Mouse (Mus musculus): ENCODE measurements at regions not wholly inside any gene's neighbourhood (a gene's known extent, or its start where the extent isn't known, plus 50 kb on each side); places are given as distances from the start of the nearest gene placed in this dataset.

DNA sequence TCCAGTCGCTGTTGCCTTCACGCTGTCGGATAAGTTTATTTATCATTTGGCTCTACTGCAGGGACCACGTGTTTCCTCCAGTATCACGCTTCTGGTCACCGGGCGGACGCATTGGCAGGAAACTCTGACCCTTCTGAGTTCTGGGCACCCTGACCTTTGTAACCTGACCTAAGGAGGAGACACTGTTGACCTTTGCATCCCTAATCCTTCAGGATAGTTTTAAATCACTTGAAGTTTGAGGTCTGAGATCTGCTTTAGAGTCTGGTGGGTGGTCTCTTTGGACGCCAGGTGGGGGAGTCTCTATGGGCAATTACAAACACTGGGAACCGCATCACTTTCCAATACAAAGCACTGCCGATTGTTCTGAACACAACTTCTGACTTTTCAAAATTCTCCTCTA, 192.6 kb upstream of the Nrip1 start:
- DNase-seq (ENCODE audit: low read depth): no peak
- TF ChIP-seq CTCF (IDR thresholded peaks at IDR 0.05; ENCODE audit: borderline replicate concordance, extremely low read depth, insufficient read depth, insufficient read length): no peak
- TF ChIP-seq POLR2A (IDR thresholded peaks at IDR 0.05; ENCODE audit: borderline replicate concordance, extremely low read depth, insufficient read depth, insufficient read length, poor library complexity, severe bottlenecking): no peak

DNA sequence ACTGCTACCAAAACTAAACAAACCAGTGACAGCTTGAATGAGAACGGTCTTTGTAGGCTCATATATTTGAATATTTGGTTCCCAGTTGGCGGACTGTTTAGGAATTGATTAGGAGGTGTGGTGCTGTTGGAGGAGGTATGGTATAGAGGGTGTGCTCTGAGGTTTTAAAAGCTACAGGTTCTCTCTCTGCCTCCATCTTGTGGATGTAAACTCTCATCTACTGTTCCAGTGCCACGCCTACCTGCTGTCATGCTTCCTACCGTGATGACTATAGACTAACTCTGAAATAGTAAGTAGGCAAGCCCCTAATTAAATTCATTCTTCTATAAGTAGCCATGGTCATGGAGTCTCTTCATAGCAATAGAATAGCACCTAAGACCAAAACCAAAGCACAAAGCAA, 181.2 kb upstream of the Nrip1 start:
- TF ChIP-seq POLR2A (IDR thresholded peaks at IDR 0.05; ENCODE audit: borderline replicate concordance, extremely low read depth, insufficient read depth, insufficient read length, poor library complexity, severe bottlenecking) (no peak), CTCF (IDR thresholded peaks at IDR 0.05; ENCODE audit: borderline replicate concordance, extremely low read depth, insufficient read depth, insufficient read length) (no peak)
- no peak for DNase-seq (ENCODE audit: low read depth)

GRCm38 (mm10) chr16:76549628-76550027, 176.0 kb upstream of the Nrip1 start:
- DNase-seq (ENCODE audit: low read depth): no peak
- TF ChIP-seq CTCF (IDR thresholded peaks at IDR 0.05; ENCODE audit: borderline replicate concordance, extremely low read depth, insufficient read depth, insufficient read length): no peak
- TF ChIP-seq POLR2A (IDR thresholded peaks at IDR 0.05; ENCODE audit: borderline replicate concordance, extremely low read depth, insufficient read depth, insufficient read length, poor library complexity, severe bottlenecking): no peak

GRCm38 (mm10) chr16:76547087-76547486, 173.5 kb upstream of the Nrip1 start:
- no peak for DNase-seq (ENCODE audit: low read depth)
- no peak for TF ChIP-seq POLR2A (IDR thresholded peaks at IDR 0.05; ENCODE audit: borderline replicate concordance, extremely low read depth, insufficient read depth, insufficient read length, poor library complexity, severe bottlenecking)
- no peak for TF ChIP-seq CTCF (IDR thresholded peaks at IDR 0.05; ENCODE audit: borderline replicate concordance, extremely low read depth, insufficient read depth, insufficient read length)

GRCm38 (mm10) chr16:76546632-76547031, 173.0 kb upstream of the Nrip1 start:
- TF ChIP-seq CTCF (IDR thresholded peaks at IDR 0.05; ENCODE audit: borderline replicate concordance, extremely low read depth, insufficient read depth, insufficient read length) (no peak), POLR2A (IDR thresholded peaks at IDR 0.05; ENCODE audit: borderline replicate concordance, extremely low read depth, insufficient read depth, insufficient read length, poor library complexity, severe bottlenecking) (no peak)
- DNase-seq (ENCODE audit: low read depth): no peak

DNA sequence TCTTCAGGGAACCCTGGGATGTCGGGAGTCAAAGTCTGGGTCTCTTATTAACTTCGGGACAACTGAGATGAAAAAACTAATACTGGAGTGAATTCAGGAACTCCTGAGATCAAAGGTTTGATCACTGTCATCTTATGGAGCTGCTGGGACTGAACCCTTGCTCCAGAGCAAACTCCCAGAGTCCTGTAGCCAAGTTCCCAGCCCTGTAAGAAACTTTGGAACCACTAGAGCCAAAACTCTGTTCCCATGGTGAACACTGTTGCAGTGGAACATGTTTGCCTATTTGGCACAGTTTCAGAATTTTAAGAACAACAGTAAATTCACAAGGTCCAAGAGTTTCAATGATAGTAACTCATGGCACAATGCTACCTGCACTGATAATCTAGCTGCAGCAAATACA, 172.3 kb upstream of the Nrip1 start:
- DNase-seq (ENCODE audit: low read depth): no peak
- TF ChIP-seq POLR2A (IDR thresholded peaks at IDR 0.05; ENCODE audit: borderline replicate concordance, extremely low read depth, insufficient read depth, insufficient read length, poor library complexity, severe bottlenecking): no peak
- no peak for TF ChIP-seq CTCF (IDR thresholded peaks at IDR 0.05; ENCODE audit: borderline replicate concordance, extremely low read depth, insufficient read depth, insufficient read length)

GRCm38 (mm10) chr16:76544972-76545371, 171.3 kb upstream of the Nrip1 start:
- no peak for TF ChIP-seq POLR2A (IDR thresholded peaks at IDR 0.05; ENCODE audit: borderline replicate concordance, extremely low read depth, insufficient read depth, insufficient read length, poor library complexity, severe bottlenecking)
- TF ChIP-seq CTCF (IDR thresholded peaks at IDR 0.05; ENCODE audit: borderline replicate concordance, extremely low read depth, insufficient read depth, insufficient read length): no peak
- DNase-seq (ENCODE audit: low read depth): no peak

DNA sequence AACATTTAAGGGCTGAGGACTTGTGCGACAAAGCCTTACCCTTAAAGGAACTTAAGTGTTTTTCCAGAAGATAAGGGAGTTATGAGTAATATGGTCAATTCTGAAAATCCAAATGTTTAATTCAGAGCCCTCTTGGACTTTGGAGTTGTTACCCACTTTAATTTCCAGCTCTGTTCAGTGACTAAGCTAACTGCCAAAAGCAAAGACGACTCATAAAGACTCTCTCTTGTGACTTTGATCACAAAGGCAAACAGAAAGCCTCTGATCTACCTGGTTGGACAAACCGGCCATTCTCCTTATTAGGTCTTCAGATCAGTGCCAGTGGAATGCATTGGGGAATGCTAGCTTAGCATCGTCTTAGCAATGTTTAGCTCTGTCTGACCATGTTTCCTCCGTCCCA, 167.3 kb upstream of the Nrip1 start:
- no peak for TF ChIP-seq CTCF (IDR thresholded peaks at IDR 0.05; ENCODE audit: borderline replicate concordance, extremely low read depth, insufficient read depth, insufficient read length)
- TF ChIP-seq POLR2A (IDR thresholded peaks at IDR 0.05; ENCODE audit: borderline replicate concordance, extremely low read depth, insufficient read depth, insufficient read length, poor library complexity, severe bottlenecking): no peak
- no peak for DNase-seq (ENCODE audit: low read depth)

DNA sequence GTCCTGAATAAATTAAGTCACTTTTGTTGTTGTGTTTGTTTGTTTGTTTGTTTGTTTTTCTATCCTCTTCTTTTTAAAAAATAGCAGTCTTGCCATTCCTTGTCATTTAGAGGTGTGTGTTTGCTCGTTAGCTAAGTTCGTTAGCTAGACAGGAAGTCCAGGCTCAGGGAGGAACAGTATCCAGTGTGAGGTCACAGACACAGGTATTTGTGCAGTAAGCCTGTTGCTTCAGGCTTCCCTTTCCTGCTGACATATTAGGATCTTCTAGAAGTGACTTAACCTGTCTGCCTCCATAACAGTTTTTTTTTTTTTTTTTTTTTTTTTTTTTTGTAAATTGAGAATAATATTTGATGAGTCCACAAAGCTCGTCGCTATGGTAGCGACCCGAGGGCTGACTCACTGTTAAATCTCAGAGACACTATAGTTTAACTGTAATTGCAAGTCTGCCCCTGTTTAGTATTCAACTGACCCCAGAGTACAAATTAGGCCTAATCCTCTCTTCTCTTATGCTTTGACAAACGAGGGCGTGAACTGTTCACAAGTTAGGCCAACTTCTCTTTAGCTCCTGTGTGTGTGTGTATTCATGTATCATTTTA, 166.8 kb upstream of the Nrip1 start:
- peak; percentile 20 for DNase-seq (ENCODE audit: low read depth)
- TF ChIP-seq CTCF (IDR thresholded peaks at IDR 0.05; ENCODE audit: borderline replicate concordance, extremely low read depth, insufficient read depth, insufficient read length) (no peak), POLR2A (IDR thresholded peaks at IDR 0.05; ENCODE audit: borderline replicate concordance, extremely low read depth, insufficient read depth, insufficient read length, poor library complexity, severe bottlenecking) (no peak)

GRCm38 (mm10) chr16:76539669-76540068, 166.0 kb upstream of the Nrip1 start:
- DNase-seq (ENCODE audit: low read depth): peak; percentile 81
- TF ChIP-seq CTCF (IDR thresholded peaks at IDR 0.05; ENCODE audit: borderline replicate concordance, extremely low read depth, insufficient read depth, insufficient read length): no peak
- TF ChIP-seq POLR2A (IDR thresholded peaks at IDR 0.05; ENCODE audit: borderline replicate concordance, extremely low read depth, insufficient read depth, insufficient read length, poor library complexity, severe bottlenecking): no peak

GRCm38 (mm10) chr16:76537871-76538270, 164.2 kb upstream of the Nrip1 start:
- no peak for DNase-seq (ENCODE audit: low read depth)

DNA sequence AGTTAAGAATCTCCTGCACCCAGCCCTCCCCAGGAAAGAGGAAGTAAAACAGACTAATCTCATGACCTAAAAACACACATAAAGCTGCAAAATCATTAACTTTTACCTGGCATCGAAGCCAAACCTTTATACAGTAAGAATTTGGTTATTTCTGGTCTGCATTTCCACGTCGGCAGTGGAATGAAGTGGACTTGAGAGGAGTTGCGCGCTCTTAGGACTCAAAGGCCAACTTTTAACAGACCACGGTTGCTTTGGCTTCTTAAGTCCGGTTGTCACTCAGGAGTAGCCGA, 159.2 kb upstream of the Nrip1 start:
- no peak for TF ChIP-seq POLR2A (IDR thresholded peaks at IDR 0.05; ENCODE audit: borderline replicate concordance, extremely low read depth, insufficient read depth, insufficient read length, poor library complexity, severe bottlenecking)
- TF ChIP-seq CTCF (IDR thresholded peaks at IDR 0.05; ENCODE audit: borderline replicate concordance, extremely low read depth, insufficient read depth, insufficient read length): no peak
- no peak for DNase-seq (ENCODE audit: low read depth)

More at GRCm38 (mm10) chr16:76537871-76538270, 164.2 kb upstream of the Nrip1 start:
- TF ChIP-seq POLR2A (IDR thresholded peaks at IDR 0.05; ENCODE audit: borderline replicate concordance, extremely low read depth, insufficient read depth, insufficient read length, poor library complexity, severe bottlenecking): no peak
- no peak for TF ChIP-seq CTCF (IDR thresholded peaks at IDR 0.05; ENCODE audit: borderline replicate concordance, extremely low read depth, insufficient read depth, insufficient read length)

All from brain, embryonic 14.5 days (tissue).